Mouse (Mus musculus): ENCODE measurements around the gene Taok3. TPM values are rescaled to one million over a fixed set of nuclear protein-coding genes. Genes with fewer than 3 reads are reported as not detected.
"Not testable (repeated sequence)": the region's sequence is repeated elsewhere in the genome, so short reads cannot be mapped to it uniquely, and the experiment has no call there.

The Taok3 gene
- polyA plus RNA-seq, 1 experiment from 2014 or later = 33.5 TPM

DNA sequence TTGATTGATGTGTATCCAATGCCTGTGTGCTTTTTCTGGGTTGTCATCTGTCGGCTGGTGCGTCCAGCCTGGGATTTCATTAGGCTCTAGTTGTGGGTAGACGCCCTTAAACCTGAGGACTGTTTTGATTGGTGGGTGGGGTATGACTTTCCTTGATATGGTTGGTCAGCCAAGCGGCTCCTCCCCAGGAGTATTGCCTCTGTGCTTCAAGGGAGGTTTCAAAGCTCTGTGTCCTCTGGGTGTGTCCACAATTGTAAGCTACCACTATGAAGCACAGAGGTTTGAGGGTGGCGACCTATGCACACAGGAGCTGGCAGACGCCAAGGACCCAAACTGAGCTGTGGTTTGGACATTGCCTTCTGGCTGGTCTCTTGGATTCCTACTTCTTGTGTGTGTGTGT, 172.6 kb downstream of the Taok3 start:
- Histone ChIP-seq H3K9ac (ENCODE audit: low read length) (no peak overlapping the region), H3K27ac (ENCODE audit: low read length) (no peak overlapping the region), H3K9me3 (ENCODE audit: control insufficient read depth, low read length) (no peaks in the 10 kb centered on the region), H3K4me3 (ENCODE audit: low read length) (no peak overlapping the region), H3K36me3 (ENCODE audit: control insufficient read depth, insufficient read depth, low read length) (no peaks in the 10 kb centered on the region), H3K4me2 (ENCODE audit: low read depth, low read length) (no peak overlapping the region), H3K27me3 (ENCODE audit: control insufficient read depth, insufficient read depth, low read depth, low read length) (no peaks in the 10 kb centered on the region), H3K4me1 (replicated peaks; ENCODE audit: control insufficient read depth, insufficient read depth, low read length) (peaks cover 7% of the 10 kb centered on the region)
- 77% methylated on average over 6 of the region's 6 CpGs for WGBS
- no peak for ATAC-seq (ENCODE audit: low read depth)

DNA sequence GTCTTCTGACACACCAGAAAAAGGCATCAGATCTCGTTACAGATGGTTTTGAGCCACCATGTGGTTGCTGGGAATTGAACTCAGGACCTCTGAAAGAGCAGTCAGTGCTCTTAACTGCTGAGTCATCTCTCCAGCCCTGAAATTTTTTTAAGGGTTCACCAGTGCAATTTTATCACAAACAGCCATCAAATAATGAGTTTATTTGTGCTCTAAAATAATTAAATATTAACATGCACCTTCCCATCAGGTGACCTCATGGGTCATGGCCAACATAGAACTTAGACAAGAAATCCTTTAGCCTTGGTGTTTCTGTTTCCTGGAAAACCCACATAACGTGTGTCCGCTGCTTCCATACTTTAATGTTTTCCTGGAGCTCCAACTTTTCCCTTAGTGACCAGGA, 173.8 kb downstream of the Taok3 start:
- not testable (repeated sequence) for H3K9ac ChIP-seq (ENCODE audit: low read length); H3K27me3 ChIP-seq (ENCODE audit: control insufficient read depth, insufficient read depth, low read depth, low read length); H3K4me1 ChIP-seq (replicated peaks; ENCODE audit: control insufficient read depth, insufficient read depth, low read length); H3K27ac ChIP-seq (ENCODE audit: low read length); H3K9me3 ChIP-seq (ENCODE audit: control insufficient read depth, low read length); ATAC-seq (ENCODE audit: low read depth); H3K4me3 ChIP-seq (ENCODE audit: low read length); H3K4me2 ChIP-seq (ENCODE audit: low read depth, low read length); H3K36me3 ChIP-seq (ENCODE audit: control insufficient read depth, insufficient read depth, low read length)
- 81% methylated on average over 3 of the region's 3 CpGs for WGBS

DNA sequence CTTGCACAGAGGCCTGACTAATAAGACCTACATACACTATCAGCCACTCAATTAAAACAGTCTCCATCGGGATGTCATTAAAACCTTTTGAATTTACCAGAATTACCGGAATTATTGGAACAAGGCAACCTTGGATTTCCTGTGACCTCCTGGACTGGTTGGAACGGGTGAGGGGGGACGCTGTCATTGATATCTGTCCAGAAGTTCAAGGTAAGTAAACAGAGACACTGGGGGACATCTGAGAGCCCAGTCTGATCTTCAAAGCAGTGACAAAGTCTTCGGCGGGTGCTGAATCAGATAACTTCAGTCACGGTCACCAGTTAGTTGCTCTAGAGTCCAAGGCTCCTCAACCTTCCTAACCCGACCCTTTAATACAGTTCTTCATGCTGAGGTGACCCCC, 175.1 kb downstream of the Taok3 start:
- H3K36me3 ChIP-seq (ENCODE audit: control insufficient read depth, insufficient read depth, low read length) = no peaks in the 10 kb centered on the region
- no peaks in the 10 kb centered on the region for H3K27me3 ChIP-seq (ENCODE audit: control insufficient read depth, insufficient read depth, low read depth, low read length)
- H3K9me3 ChIP-seq (ENCODE audit: control insufficient read depth, low read length) = no peaks in the 10 kb centered on the region
- H3K9ac ChIP-seq (ENCODE audit: low read length) = no peak overlapping the region
- ATAC-seq (ENCODE audit: low read depth) = no peak
- H3K4me2 ChIP-seq (ENCODE audit: low read depth, low read length) = no peak overlapping the region
- no peak overlapping the region for H3K27ac ChIP-seq (ENCODE audit: low read length)
- H3K4me3 ChIP-seq (ENCODE audit: low read length) = no peak overlapping the region
- no peaks in the 10 kb centered on the region for H3K4me1 ChIP-seq (replicated peaks; ENCODE audit: control insufficient read depth, insufficient read depth, low read length)
- 84% methylated on average over 8 of the region's 8 CpGs for WGBS

DNA sequence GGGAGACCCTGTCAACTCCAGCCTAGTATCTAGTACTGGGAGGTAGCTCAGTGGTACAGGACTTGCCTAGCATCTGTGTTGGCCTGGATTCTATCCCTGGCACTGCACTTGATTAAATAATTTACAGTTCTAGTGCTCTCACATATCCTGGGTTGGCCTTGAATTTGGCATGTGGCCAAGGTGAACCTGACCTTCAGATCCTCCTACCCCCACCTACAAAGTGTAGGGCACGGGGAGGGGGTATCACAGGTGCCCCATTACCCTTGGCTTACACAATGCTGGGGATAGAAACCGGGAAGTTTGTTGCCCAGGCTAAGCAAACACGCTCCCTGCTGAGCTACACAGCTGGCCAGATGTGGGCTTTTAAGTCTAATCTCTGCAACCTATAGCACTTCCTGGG, 183.0 kb downstream of the Taok3 start:
- Histone ChIP-seq H3K27me3 (ENCODE audit: control insufficient read depth, insufficient read depth, low read depth, low read length) (no peaks in the 10 kb centered on the region), H3K27ac (ENCODE audit: low read length) (no peak overlapping the region), H3K36me3 (ENCODE audit: control insufficient read depth, insufficient read depth, low read length) (no peaks in the 10 kb centered on the region), H3K4me3 (ENCODE audit: low read length) (no peak overlapping the region), H3K9ac (ENCODE audit: low read length) (no peak overlapping the region), H3K4me2 (ENCODE audit: low read depth, low read length) (no peak overlapping the region), H3K9me3 (ENCODE audit: control insufficient read depth, low read length) (no peaks in the 10 kb centered on the region), H3K4me1 (replicated peaks; ENCODE audit: control insufficient read depth, insufficient read depth, low read length) (peaks cover 3% of the 10 kb centered on the region; the same call in 1 of the 2 replicates)
- whole genome bisulfite sequencing = 48% methylated on average over 3 of the region's 3 CpGs
- ATAC-seq (ENCODE audit: low read depth) = peak; percentile 52; the same call in 1 of the 2 replicates

DNA sequence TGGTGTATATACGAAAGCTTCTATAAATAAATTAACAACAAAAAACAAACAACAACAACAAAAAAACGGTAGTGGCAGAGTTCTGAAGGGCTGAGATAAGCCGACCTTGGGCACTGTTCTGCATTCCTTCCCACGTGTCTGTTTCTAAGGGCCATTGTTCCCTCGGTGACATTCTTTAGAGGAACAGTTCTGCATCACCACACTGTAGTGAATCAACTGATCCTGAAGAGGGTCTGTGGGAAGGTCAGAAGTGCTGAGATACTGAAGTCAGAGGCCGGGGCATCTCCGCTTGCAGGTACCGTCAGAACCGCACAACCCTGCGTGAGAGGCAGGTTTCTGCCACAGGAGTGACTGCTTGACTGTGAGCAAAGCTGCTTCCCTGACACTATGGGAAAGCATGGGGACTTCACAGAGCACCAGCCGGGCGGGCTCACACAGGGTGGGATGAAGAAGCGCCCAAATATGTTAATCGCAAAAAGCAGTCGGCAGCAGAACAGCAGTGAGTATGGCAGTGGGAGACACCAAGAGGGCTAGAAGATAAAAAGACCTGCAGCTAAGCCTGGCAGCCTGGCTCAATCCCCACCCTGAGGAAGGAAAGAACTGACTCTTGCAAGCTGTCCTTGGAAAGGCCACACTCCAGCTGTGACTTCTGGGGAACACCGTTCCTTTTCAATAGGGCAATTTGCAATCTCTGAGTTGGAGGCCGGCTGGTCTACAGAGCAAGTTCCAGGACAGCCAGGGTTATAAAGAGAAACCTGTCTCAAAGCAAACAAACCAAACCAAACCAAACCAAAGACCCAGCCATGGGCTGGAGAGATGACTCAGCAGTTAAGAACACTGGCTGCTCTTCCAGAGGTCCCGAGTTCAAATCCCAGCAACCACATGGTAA, 184.0 kb downstream of the Taok3 start:
- Histone ChIP-seq H3K4me3 (ENCODE audit: low read length) (no peak overlapping the region), H3K4me2 (ENCODE audit: low read depth, low read length) (no peak overlapping the region), H3K9ac (ENCODE audit: low read length) (no peak overlapping the region), H3K4me1 (replicated peaks; ENCODE audit: control insufficient read depth, insufficient read depth, low read length) (peaks cover 3% of the 10 kb centered on the region; the same call in 1 of the 2 replicates), H3K27ac (ENCODE audit: low read length) (no peak overlapping the region), H3K27me3 (ENCODE audit: control insufficient read depth, insufficient read depth, low read depth, low read length) (no peaks in the 10 kb centered on the region), H3K9me3 (ENCODE audit: control insufficient read depth, low read length) (no peaks in the 10 kb centered on the region), H3K36me3 (ENCODE audit: control insufficient read depth, insufficient read depth, low read length) (no peaks in the 10 kb centered on the region)
- WGBS = 45% methylated on average over 18 of the region's 18 CpGs
- no peak for ATAC-seq (ENCODE audit: low read depth)

DNA sequence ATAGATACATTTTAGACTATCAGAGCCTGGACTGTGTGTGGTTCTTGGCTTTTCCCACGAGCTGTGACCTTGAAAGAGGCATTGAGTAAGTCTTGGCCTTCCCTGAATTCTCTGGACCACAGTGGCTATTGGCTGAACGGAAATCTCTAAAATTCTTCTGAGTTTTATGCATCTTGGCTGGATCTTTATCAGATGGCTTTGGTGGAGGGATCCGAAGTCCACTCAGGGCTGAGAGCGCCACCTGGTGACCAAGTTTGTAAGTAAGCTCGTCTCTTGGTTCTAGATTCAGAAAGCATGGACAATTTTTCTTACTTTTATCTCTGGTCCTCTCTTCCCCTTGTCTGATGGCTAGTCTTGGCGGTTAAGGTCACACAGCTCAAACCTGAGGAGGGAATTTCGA, 185.0 kb downstream of the Taok3 start:
- peaks cover 3% of the 10 kb centered on the region; the same call in 1 of the 2 replicates for H3K4me1 ChIP-seq (replicated peaks; ENCODE audit: control insufficient read depth, insufficient read depth, low read length)
- no peaks in the 10 kb centered on the region for H3K36me3 ChIP-seq (ENCODE audit: control insufficient read depth, insufficient read depth, low read length)
- H3K27me3 ChIP-seq (ENCODE audit: control insufficient read depth, insufficient read depth, low read depth, low read length) = no peaks in the 10 kb centered on the region
- peak; percentile 18; the same call in 1 of the 2 replicates for ATAC-seq (ENCODE audit: low read depth)
- no peak overlapping the region for H3K4me3 ChIP-seq (ENCODE audit: low read length)
- 55% methylated on average over 7 of the region's 7 CpGs for WGBS
- no peak overlapping the region for H3K27ac ChIP-seq (ENCODE audit: low read length)
- H3K4me2 ChIP-seq (ENCODE audit: low read depth, low read length) = no peak overlapping the region
- no peaks in the 10 kb centered on the region for H3K9me3 ChIP-seq (ENCODE audit: control insufficient read depth, low read length)
- H3K9ac ChIP-seq (ENCODE audit: low read length) = no peak overlapping the region

DNA sequence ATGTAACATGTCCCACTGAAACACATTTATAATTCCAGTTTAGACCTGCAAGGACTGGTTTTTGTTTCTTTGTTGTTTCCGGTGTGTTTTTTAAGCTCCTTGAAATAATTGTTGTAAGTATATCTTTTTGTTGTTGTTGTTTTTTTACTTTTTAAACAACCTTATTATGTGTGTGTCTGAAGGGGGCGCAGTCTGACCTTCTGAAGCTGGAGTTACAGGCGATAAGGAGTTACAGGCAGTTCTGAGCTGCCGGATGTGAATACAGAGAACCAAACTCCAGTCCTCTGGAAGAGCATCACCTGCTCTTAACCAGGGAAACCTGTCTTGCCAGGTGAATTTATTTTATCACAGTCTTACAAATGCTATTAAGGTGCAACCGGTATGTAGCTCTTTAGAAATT, 185.8 kb downstream of the Taok3 start:
- Histone ChIP-seq H3K27ac (ENCODE audit: low read length) (no peak overlapping the region), H3K27me3 (ENCODE audit: control insufficient read depth, insufficient read depth, low read depth, low read length) (no peaks in the 10 kb centered on the region), H3K4me1 (replicated peaks; ENCODE audit: control insufficient read depth, insufficient read depth, low read length) (peaks cover 3% of the 10 kb centered on the region; the same call in 1 of the 2 replicates), H3K4me2 (ENCODE audit: low read depth, low read length) (no peak overlapping the region), H3K9ac (ENCODE audit: low read length) (no peak overlapping the region), H3K9me3 (ENCODE audit: control insufficient read depth, low read length) (no peaks in the 10 kb centered on the region), H3K4me3 (ENCODE audit: low read length) (no peak overlapping the region), H3K36me3 (ENCODE audit: control insufficient read depth, insufficient read depth, low read length) (no peaks in the 10 kb centered on the region)
- 83% methylated on average over 5 of the region's 5 CpGs for WGBS
- ATAC-seq (ENCODE audit: low read depth) = no peak

DNA sequence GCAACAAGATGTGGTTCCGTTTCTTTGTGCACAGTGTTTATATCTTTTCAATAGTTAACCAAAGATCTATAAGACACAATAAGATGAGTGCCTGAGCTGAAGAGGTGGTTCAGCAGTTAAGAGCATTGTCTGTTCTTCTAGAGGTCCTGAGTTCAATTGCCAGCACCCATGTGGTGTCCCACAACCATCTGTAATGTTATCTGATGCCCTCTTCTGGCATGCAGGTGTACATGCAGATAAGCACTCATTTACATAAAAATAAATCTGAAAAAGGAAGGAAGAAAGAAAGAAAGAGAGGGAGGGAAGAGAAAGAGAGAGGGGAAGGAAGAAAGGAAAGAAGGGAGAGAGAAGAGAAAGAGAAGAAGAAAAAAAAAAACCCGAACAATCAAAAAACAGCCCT, 186.9 kb downstream of the Taok3 start:
- Histone ChIP-seq H3K9ac (ENCODE audit: low read length) (no peak overlapping the region), H3K4me3 (ENCODE audit: low read length) (no peak overlapping the region), H3K4me2 (ENCODE audit: low read depth, low read length) (no peak overlapping the region), H3K9me3 (ENCODE audit: control insufficient read depth, low read length) (no peaks in the 10 kb centered on the region), H3K27me3 (ENCODE audit: control insufficient read depth, insufficient read depth, low read depth, low read length) (no peaks in the 10 kb centered on the region), H3K4me1 (replicated peaks; ENCODE audit: control insufficient read depth, insufficient read depth, low read length) (peaks cover 3% of the 10 kb centered on the region; the same call in 1 of the 2 replicates), H3K27ac (ENCODE audit: low read length) (no peak overlapping the region), H3K36me3 (ENCODE audit: control insufficient read depth, insufficient read depth, low read length) (no peaks in the 10 kb centered on the region)
- WGBS = 89% methylated on average over 2 of the region's 2 CpGs
- no peak for ATAC-seq (ENCODE audit: low read depth)

DNA sequence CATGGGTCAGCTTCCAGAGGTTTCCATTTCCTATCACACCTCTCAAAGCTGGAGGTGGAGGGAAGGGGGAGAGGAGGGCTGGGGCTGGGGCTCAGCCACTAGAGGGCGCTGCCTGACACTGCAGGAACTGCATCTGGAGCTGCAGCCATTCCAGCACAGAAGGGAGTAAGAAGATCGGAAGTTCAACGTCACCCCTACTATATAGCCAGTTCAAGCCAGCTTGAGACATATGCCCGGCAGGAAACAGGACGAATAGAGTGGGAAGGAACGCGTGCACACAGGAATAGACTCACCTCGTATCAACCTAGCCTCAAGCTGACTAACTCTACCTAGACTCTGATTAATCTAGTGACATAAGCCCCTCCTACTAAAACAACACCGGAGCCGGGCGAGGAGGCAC, 187.8 kb downstream of the Taok3 start:
- H3K4me2 ChIP-seq (ENCODE audit: low read depth, low read length) = 0 out of 2 replicates have a peak overlapping the region, but pooled peaks have one; percentile 1
- WGBS = 22% methylated on average over 11 of the region's 11 CpGs
- no peak overlapping the region for H3K27ac ChIP-seq (ENCODE audit: low read length)
- H3K9ac ChIP-seq (ENCODE audit: low read length) = no peak overlapping the region
- no peaks in the 10 kb centered on the region for H3K27me3 ChIP-seq (ENCODE audit: control insufficient read depth, insufficient read depth, low read depth, low read length)
- H3K4me1 ChIP-seq (replicated peaks; ENCODE audit: control insufficient read depth, insufficient read depth, low read length) = peaks cover 2% of the 10 kb centered on the region; the same call in 1 of the 2 replicates
- H3K4me3 ChIP-seq (ENCODE audit: low read length) = no peak overlapping the region
- H3K9me3 ChIP-seq (ENCODE audit: control insufficient read depth, low read length) = no peaks in the 10 kb centered on the region
- H3K36me3 ChIP-seq (ENCODE audit: control insufficient read depth, insufficient read depth, low read length) = no peaks in the 10 kb centered on the region
- peak; percentile 75 for ATAC-seq (ENCODE audit: low read depth)
